Mouse (Mus musculus): Measurements from ENCODE around the gene 4933411K16Rik. TPM values are rescaled to one million over a fixed set of nuclear protein-coding genes. Genes with fewer than 3 reads are reported as not detected.
"Not testable (repeated sequence)": the region's sequence is repeated elsewhere in the genome, so short reads cannot be mapped to it uniquely, and the experiment has no call there.

The 4933411K16Rik gene
- total RNA-seq, 2 experiments from 2014 or later, result 0.24 to 0.37 TPM

GRCm38 (mm10) chr19:42072802-42073201, 20.8 kb downstream of the 4933411K16Rik start:
- intact Hi-C loops (cut with DNase I), result no loop called here

GRCm38 (mm10) chr19:42075051-42075450, 23.0 kb downstream of the 4933411K16Rik start:
- intact Hi-C loops (cut with DNase I), result no loop called here
- no peak for DNase-seq

More at GRCm38 (mm10) chr19:42072802-42073201, 20.8 kb downstream of the 4933411K16Rik start:
- no peak for DNase-seq

GRCm38 (mm10) chr19:42075992-42076391, 23.9 kb downstream of the 4933411K16Rik start:
- DNase-seq, result no peak
- intact Hi-C loops (cut with DNase I), result no loop called here

GRCm38 (mm10) chr19:42078566-42078965, 26.5 kb downstream of the 4933411K16Rik start:
- no peak for DNase-seq
- intact Hi-C loops (cut with DNase I), result no loop called here

GRCm38 (mm10) chr19:42079006-42079405, 27.0 kb downstream of the 4933411K16Rik start:
- intact Hi-C loops (cut with DNase I), result no loop called here
- DNase-seq, result no peak

GRCm38 (mm10) chr19:42079950-42080349, 27.9 kb downstream of the 4933411K16Rik start:
- intact Hi-C loops (cut with DNase I), result no loop called here
- DNase-seq, result no peak

GRCm38 (mm10) chr19:42080469-42080868, 28.4 kb downstream of the 4933411K16Rik start:
- no peak for DNase-seq

GRCm38 (mm10) chr19:42081613-42082012, 29.6 kb downstream of the 4933411K16Rik start:
- intact Hi-C loops (cut with DNase I); DNase-seq: not testable (repeated sequence)

More at GRCm38 (mm10) chr19:42080469-42080868, 28.4 kb downstream of the 4933411K16Rik start:
- intact Hi-C loops (cut with DNase I), result no loop called here

- intact Hi-C loops (cut with DNase I), result no loop called here
- DNase-seq, result no peak
Observed at GRCm38 (mm10) chr19:42085690-42086089, 33.6 kb downstream of the 4933411K16Rik start.

- peak; percentile 83 to 86 for DNase-seq
- intact Hi-C loops (cut with DNase I), result no loop called here
Observed at GRCm38 (mm10) chr19:42086166-42086565, 34.1 kb downstream of the 4933411K16Rik start, which contains the start of gene Morn4. Gene Morn4 (minus strand): TSS chr19:42086357.

GRCm38 (mm10) chr19:42089103-42089747, 37.2 kb downstream of the 4933411K16Rik start:
- intact Hi-C loops (cut with DNase I), result no loop called here
- peak; percentile 68 to 72 for DNase-seq

GRCm38 (mm10) chr19:42089748-42090595, 37.9 kb downstream of the 4933411K16Rik start, which contains the start of gene Pi4k2a:
Gene Pi4k2a (plus strand): TSS chr19:42090470.
- intact Hi-C loops (cut with DNase I), result no loop called here
- DNase-seq, result peak; percentile 99 to 100

- no peak for DNase-seq
- intact Hi-C loops (cut with DNase I), result no loop called here
Observed at GRCm38 (mm10) chr19:42090637-42091141, 38.6 kb downstream of the 4933411K16Rik start.

- DNase-seq, result no peak
- intact Hi-C loops (cut with DNase I), result no loop called here
Observed at GRCm38 (mm10) chr19:42099406-42099805, 47.4 kb downstream of the 4933411K16Rik start.

Other genes with a start within 250 kb of the 4933411K16Rik start
- 1 to 10 TPM; 2.2 to 3.8 TPM for gene Frat1, start 222.3 kb upstream of the 4933411K16Rik start, total RNA-seq (2021)
- 1 to 10 TPM; 4.7 to 6.9 TPM for gene Frat2, start 204.1 kb upstream of the 4933411K16Rik start, total RNA-seq (2021)
- 10 to 100 TPM; 17.7 to 20.9 TPM for gene Rrp12, start 156.1 kb upstream of the 4933411K16Rik start, total RNA-seq (2021)
- 100 to 1,000 TPM; 116 to 154 TPM for gene Pgam1, start 140.3 kb upstream of the 4933411K16Rik start, total RNA-seq (2021)
- gene Exosc1, start 118.8 kb upstream of the 4933411K16Rik start, total RNA-seq (2021), result 10 to 100 TPM; 13.3 to 15.8 TPM
- gene Zdhhc16, start 118.8 kb upstream of the 4933411K16Rik start, total RNA-seq (2021), result 10 to 100 TPM; 27.6 to 29.4 TPM
- 10 to 100 TPM; 18.3 to 25.9 TPM for gene Mms19, start 71.1 kb upstream of the 4933411K16Rik start, total RNA-seq (2021)
- gene Ubtd1, start 70.5 kb upstream of the 4933411K16Rik start, total RNA-seq (2021), result 10 to 100 TPM; 31.4 to 33.8 TPM
- gene Ankrd2, start 16.2 kb upstream of the 4933411K16Rik start, total RNA-seq (2021), result not detected
- 1 to 10 TPM; 1.3 to 2.2 TPM for gene Hoga1, start 6.6 kb upstream of the 4933411K16Rik start, total RNA-seq (2021)
- gene Morn4, start 34.1 kb downstream of the 4933411K16Rik start, total RNA-seq (2021), result 1 to 10 TPM; 5.9 to 7.4 TPM
- 10 to 100 TPM; 16.1 to 17.9 TPM for gene Pi4k2a, start 38.2 kb downstream of the 4933411K16Rik start, total RNA-seq (2021)
- 10 to 100 TPM; 10.9 to 13.1 TPM for gene Avpi1, start 76.8 kb downstream of the 4933411K16Rik start, total RNA-seq (2021)
- gene Marveld1, start 95.2 kb downstream of the 4933411K16Rik start, total RNA-seq (2021), result 10 to 100 TPM; 30.3 to 31.2 TPM
- 10 to 100 TPM; 27.6 to 29.6 TPM for gene Zfyve27, start 111.7 kb downstream of the 4933411K16Rik start, total RNA-seq (2021)
- 1 to 10 TPM; 1.0 to 2.3 TPM for gene Sfrp5, start 150.0 kb downstream of the 4933411K16Rik start, total RNA-seq (2021)
- under 1 TPM; 0.29 to 0.30 TPM for gene Golga7b, start 195.3 kb downstream of the 4933411K16Rik start, total RNA-seq (2021)